Mouse (Mus musculus): ENCODE data around the gene Atxn7l2. TPM values are rescaled to one million over a fixed set of nuclear protein-coding genes. Genes with fewer than 3 reads are reported as not detected.
"Not testable (repeated sequence)": the region's sequence is repeated elsewhere in the genome, so short reads cannot be mapped to it uniquely, and the experiment has no call there.

Atxn7l2 gene
- polyA plus RNA-seq (2016; fragmentation: Nextera tagmentation; extraction: Ambion mirVana), result 8.9 and 9.1 TPM in 2 replicates

DNA sequence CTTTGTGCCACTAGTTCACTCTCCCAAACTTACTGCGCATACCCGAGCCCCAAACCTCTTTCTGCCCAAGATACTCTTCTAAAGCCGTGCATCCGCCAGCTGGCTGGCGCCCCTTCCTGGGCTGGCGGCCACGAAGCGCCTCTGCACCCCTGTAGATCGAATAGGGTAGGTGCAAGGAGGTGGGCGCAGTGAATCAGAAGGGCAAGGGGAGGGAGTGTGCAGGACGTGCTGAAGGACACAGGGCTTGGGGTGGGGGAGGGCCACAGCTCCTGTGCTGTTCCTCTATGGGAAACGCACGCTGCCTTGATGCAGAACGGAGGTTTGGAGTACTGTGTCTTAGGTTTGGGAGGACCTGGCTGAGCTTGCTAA is at the start of gene Atxn7l2:
Gene Atxn7l2, minus strand, starts transcription at position 164 of the 369 bp plus-strand sequence.
- Histone ChIP-seq H3K27ac (ENCODE audit: poor library complexity, severe bottlenecking) (peak within 1 kb of the TSS; percentile 90), H3K36me3 (peaks cover 17% of the 10 kb centered on the region), H3K9ac (peak within 1 kb of the TSS; percentile 90), H3K4me2 (peak within 1 kb of the TSS; percentile 91), H3K27me3 (replicated peaks) (peaks cover 17% of the 10 kb centered on the region; the same call in 1 of the 2 replicates), H3K4me3 (peak within 1 kb of the TSS; percentile 72), H3K4me1 (replicated peaks) (peaks cover 13% of the 10 kb centered on the region), H3K9me3 (replicated peaks) (no peaks in the 10 kb centered on the region)
- WGBS, result 1% methylated on average over 14 of the region's 14 CpGs
- ATAC-seq (ENCODE audit: insufficient number of reproducible peaks, low FRiP score), result peak; percentile 76

DNA sequence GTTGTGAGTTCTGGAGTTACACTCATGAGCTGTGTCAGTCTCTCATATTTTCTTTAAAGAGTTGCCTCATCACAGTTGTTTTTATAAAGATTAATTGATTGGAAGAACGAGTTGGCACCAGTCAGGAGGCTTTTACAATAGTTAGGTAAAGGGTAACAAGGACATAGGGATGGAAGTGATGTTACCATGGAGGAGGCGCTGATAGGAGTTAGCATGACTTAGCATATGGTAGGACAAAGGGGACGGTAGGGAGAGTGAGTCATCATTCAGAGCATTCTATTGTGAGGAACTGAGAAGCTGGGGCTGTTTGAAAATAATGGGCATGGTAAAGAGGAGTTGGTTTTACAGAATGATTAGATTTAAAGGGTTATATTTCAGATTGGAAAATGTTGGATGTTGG is 48.6 kb upstream of the Atxn7l2 start:
- H3K4me2 ChIP-seq, result peak overlapping the region; percentile 48; the same call in 1 of the 2 replicates
- H3K27me3 ChIP-seq (replicated peaks), result no peaks in the 10 kb centered on the region
- WGBS, result 53% methylated on average over 3 of the region's 3 CpGs
- H3K4me1 ChIP-seq (replicated peaks), result peaks cover 15% of the 10 kb centered on the region
- no peak overlapping the region for H3K9ac ChIP-seq
- H3K9me3 ChIP-seq (replicated peaks), result no peaks in the 10 kb centered on the region
- H3K4me3 ChIP-seq, result no peak overlapping the region
- H3K27ac ChIP-seq (ENCODE audit: poor library complexity, severe bottlenecking), result no peak overlapping the region
- peak; percentile 70 for ATAC-seq (ENCODE audit: insufficient number of reproducible peaks, low FRiP score)
- peaks cover 15% of the 10 kb centered on the region for H3K36me3 ChIP-seq

DNA sequence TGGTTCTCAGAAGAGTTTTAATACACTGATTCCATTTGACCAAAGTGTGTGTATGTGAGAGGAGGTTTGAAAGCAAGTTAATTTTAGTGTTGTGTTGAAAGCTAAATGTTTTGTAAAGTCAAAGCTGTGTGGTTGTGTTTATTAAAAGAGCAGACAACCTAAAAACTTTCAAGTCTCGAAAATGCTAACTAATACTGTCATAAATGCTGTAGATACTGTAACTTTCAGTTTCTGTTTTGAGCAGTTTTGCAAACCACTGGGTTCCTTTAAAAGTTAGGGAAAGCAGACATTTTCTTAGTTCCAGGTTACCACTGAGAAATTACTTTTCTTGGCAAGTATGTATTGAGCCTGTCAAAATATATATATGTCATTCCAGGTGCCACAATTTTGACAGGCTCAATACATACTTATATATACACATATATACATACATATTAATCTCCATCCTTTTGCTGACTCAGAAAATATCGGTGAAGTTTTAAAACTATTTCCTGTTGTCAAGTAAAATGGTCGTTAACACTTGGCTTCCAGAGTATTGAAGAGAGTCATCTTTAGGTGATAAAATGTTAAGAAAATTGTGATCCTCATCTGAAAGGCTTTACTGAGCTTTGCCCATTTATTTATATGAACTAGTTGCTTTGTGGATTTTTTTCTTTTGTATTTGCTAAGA is 47.2 kb upstream of the Atxn7l2 start:
- Histone ChIP-seq H3K4me3 (peak overlapping the region; percentile 90), H3K27ac (ENCODE audit: poor library complexity, severe bottlenecking) (no peak overlapping the region), H3K36me3 (peaks cover 10% of the 10 kb centered on the region), H3K9me3 (replicated peaks) (no peaks in the 10 kb centered on the region), H3K4me2 (peak overlapping the region; percentile 79), H3K9ac (peak overlapping the region; percentile 92), H3K4me1 (replicated peaks) (peaks cover 15% of the 10 kb centered on the region), H3K27me3 (replicated peaks) (no peaks in the 10 kb centered on the region)
- 64% methylated on average over 3 of the region's 3 CpGs for WGBS
- ATAC-seq (ENCODE audit: insufficient number of reproducible peaks, low FRiP score), result no peak

DNA sequence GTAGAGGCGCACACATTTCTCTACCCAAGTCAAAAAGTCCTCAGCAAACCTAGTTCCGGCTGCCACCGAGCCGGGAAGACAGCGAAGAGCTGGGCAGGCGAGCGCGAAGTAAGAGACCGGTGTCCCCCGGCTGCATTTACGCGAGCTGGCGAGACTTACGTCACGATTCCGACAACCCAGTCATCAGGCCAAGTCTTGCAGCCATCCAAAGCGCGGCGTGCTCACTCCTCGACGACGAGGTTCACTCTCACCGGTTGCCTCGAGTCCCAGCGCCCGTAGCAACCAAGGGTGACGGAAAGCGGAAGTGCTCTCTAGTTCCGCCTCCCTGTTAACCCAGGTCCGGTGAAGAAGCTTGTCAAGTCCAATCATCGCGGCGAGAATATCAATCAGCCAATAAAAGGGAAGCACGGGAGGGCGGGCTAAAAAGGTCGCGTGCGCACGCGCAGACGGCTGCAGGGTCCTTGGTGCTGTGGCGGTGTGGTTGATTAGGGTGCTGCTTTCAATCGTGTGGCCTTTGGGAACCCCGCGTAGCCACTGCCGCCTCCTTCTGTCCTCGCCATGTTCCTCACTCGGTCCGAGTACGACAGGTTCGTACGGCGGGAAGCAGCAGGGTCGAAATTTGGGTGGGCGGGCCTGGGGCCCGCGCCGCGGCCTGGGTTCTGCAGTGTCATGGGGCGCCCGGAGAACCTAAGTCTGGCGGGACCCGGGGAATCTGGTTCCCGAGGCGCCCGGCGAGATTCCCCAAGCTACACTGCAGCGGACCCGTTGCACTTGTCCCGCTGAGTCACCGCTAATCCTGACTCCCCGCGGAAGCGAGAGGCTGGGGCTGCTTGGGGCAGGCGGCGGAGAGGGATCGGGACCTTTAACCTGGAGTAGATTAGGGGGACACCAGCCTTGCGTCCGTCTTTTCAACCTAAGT is 46.2 kb upstream of the Atxn7l2 start, which contains the start of gene Psma5:
Gene Psma5, plus strand, starts transcription at position 208 of the 919 bp plus-strand sequence.
- Histone ChIP-seq H3K36me3 (peaks cover 3% of the 10 kb centered on the region), H3K27me3 (replicated peaks) (no peaks in the 10 kb centered on the region), H3K4me3 (peak within 1 kb of the TSS; percentile 90), H3K4me2 (peak within 1 kb of the TSS; percentile 79), H3K4me1 (replicated peaks) (peaks cover 15% of the 10 kb centered on the region), H3K9ac (peak within 1 kb of the TSS; percentile 92), H3K27ac (ENCODE audit: poor library complexity, severe bottlenecking) (peak within 1 kb of the TSS; percentile 70), H3K9me3 (replicated peaks) (no peaks in the 10 kb centered on the region)
- ATAC-seq (ENCODE audit: insufficient number of reproducible peaks, low FRiP score), result peak; percentile 96
- under 1% methylated on average over 79 of the region's 79 CpGs for WGBS

DNA sequence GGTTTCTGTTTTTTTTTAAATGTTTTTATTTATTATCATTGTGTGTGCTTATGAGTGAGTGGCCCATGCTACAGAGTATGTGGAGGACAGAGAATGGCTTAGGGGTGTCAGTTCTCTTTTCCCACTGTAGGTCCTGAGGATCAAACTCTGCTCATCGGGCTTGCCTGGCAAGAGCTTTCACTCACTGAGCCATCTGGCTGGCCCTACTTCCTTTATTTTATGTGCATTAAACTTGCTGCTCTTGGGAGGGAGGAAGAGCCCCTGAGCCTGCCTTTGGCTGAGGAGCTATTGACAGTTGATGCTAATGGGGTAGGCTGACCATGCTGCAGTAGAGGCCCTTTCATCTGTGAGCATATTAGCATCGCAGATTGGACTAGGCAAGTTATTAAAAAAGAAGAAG is 36.1 kb upstream of the Atxn7l2 start:
- Histone ChIP-seq H3K27me3 (replicated peaks) (no peaks in the 10 kb centered on the region), H3K4me3 (no peak overlapping the region), H3K27ac (ENCODE audit: poor library complexity, severe bottlenecking) (no peak overlapping the region), H3K36me3 (no peaks in the 10 kb centered on the region), H3K4me1 (replicated peaks) (no peaks in the 10 kb centered on the region), H3K4me2 (no peak overlapping the region), H3K9me3 (replicated peaks) (no peaks in the 10 kb centered on the region), H3K9ac (no peak overlapping the region)
- WGBS, result 81% methylated on average over 2 of the region's 2 CpGs
- ATAC-seq (ENCODE audit: insufficient number of reproducible peaks, low FRiP score), result no peak

DNA sequence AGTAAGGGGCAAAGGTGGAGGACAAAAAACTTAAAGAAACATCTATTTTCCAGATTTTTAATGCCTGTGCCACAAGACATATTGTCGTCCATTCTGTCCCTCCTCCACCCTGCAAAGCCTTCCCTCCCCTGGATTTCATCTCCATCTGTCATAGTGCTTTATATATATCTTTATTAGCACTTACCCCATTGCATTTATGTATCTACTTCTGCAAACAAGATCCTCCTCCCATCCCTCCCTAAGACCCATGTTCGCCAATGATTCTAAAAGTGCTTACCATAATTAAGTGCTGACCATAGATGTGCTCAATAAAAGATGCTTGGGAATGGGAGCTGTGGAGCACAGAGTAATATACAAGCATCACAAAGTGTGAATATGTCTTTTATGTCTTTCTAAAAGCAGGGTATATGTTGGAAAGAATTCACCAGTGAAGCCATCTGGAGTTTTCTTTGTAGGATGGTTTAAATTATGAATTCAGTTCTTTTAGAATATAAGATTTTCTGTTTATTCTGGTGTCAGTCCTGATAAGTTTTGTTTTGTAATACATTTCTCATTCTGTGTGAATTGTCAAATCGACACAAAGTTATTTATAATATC is 30.6 kb upstream of the Atxn7l2 start:
- 82% methylated on average over 3 of the region's 3 CpGs for WGBS
- no peak for ATAC-seq (ENCODE audit: insufficient number of reproducible peaks, low FRiP score)
- H3K4me3 ChIP-seq, result no peak overlapping the region

DNA sequence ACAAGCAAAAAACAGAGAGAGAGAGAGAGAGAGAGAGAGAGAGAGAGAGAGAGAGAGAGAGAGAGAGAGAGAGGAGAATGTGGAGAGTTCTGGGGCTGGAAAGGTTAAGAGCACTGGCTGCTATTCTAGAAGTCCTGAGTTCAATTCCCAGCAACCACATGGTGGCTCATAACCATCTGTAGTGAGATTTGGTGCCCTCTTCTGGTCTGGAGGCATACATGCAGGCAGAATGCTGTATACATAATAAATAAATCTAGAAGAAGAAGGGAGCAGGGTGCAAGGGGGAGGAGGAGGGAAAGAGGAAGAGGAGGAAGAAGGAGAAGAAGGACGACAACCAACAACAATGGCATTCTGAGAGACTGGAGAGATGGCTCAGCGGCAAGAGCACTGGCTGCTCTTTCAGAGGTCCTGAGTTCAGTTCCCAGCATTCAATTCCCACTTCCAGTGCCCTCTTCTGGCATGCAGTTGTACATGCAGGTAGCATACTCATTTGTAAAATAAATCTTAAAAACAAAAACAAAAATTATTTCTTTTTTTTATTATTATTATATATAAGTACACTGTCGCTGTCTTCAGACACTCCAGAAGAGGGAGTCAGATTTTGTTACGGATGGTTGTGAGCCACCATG is 26.9 kb upstream of the Atxn7l2 start:
- ATAC-seq (ENCODE audit: insufficient number of reproducible peaks, low FRiP score); H3K27ac ChIP-seq (ENCODE audit: poor library complexity, severe bottlenecking); H3K4me1 ChIP-seq (replicated peaks); H3K4me2 ChIP-seq; H3K9me3 ChIP-seq (replicated peaks); H3K36me3 ChIP-seq; H3K4me3 ChIP-seq; H3K27me3 ChIP-seq (replicated peaks); H3K9ac ChIP-seq: not testable (repeated sequence)
- WGBS, result 76% methylated on average over 4 of the region's 4 CpGs

More for the DNA sequence above, 30.6 kb upstream of the Atxn7l2 start:
- Histone ChIP-seq H3K4me1 (replicated peaks) (no peaks in the 10 kb centered on the region), H3K36me3 (no peaks in the 10 kb centered on the region), H3K9me3 (replicated peaks) (0 out of 2 replicates have a peak, but pooled peaks cover 4% of the 10 kb centered on the region), H3K27me3 (replicated peaks) (no peaks in the 10 kb centered on the region), H3K9ac (no peak overlapping the region), H3K27ac (ENCODE audit: poor library complexity, severe bottlenecking) (no peak overlapping the region), H3K4me2 (no peak overlapping the region)

DNA sequence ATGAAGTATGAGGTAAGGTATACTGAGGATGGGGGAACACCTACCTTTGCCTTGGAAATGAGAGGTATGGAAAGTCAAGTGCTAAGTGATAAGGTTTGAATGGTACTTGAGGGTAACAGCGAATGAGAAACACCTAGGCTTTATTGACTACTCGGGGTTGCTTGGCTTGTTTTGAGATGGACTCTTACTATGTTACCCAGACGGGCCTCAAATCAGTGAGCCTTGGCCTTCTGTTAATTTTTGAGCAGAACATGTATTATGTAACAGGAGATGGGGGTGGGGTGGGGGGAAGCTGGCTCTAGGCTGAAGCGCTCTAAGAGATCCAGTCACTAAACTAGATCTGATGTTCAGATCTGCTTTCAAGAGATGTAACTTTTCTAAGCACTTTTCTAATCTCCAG is 20.9 kb upstream of the Atxn7l2 start:
- Histone ChIP-seq H3K27ac (ENCODE audit: poor library complexity, severe bottlenecking) (no peak overlapping the region), H3K27me3 (replicated peaks) (peaks cover 21% of the 10 kb centered on the region), H3K36me3 (no peaks in the 10 kb centered on the region), H3K4me1 (replicated peaks) (peaks cover 8% of the 10 kb centered on the region), H3K9ac (no peak overlapping the region), H3K4me3 (no peak overlapping the region), H3K9me3 (replicated peaks) (0 out of 2 replicates have a peak, but pooled peaks cover 2% of the 10 kb centered on the region), H3K4me2 (no peak overlapping the region)
- ATAC-seq (ENCODE audit: insufficient number of reproducible peaks, low FRiP score), result no peak
- 69% methylated on average over 4 of the region's 4 CpGs for WGBS

DNA sequence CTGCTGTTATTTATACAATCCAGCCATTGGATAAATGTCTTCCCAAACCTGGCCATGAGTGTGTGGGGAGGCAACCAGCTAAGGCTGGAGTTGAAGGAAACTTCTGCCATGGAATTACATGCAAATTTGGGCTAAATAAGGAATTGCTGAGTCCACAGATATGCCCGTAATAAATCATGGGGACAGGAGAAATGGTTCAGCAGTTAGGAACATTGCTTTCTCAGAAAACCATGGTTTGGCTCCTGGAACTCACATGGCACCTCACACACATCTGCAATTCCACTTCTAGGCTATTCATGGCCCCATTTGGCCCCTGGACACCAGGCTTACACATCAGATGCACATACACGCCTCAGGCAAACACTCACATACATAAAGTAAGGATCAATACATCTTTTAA is 16.8 kb upstream of the Atxn7l2 start:
- ATAC-seq (ENCODE audit: insufficient number of reproducible peaks, low FRiP score), result no peak
- Histone ChIP-seq H3K9ac (no peak overlapping the region), H3K4me2 (peak overlapping the region; percentile 92), H3K4me1 (replicated peaks) (peaks cover 16% of the 10 kb centered on the region), H3K27me3 (replicated peaks) (peaks cover 57% of the 10 kb centered on the region), H3K9me3 (replicated peaks) (no peaks in the 10 kb centered on the region), H3K27ac (ENCODE audit: poor library complexity, severe bottlenecking) (no peak overlapping the region), H3K4me3 (no peak overlapping the region), H3K36me3 (no peaks in the 10 kb centered on the region)
- 71% methylated on average over 2 of the region's 2 CpGs for WGBS

DNA sequence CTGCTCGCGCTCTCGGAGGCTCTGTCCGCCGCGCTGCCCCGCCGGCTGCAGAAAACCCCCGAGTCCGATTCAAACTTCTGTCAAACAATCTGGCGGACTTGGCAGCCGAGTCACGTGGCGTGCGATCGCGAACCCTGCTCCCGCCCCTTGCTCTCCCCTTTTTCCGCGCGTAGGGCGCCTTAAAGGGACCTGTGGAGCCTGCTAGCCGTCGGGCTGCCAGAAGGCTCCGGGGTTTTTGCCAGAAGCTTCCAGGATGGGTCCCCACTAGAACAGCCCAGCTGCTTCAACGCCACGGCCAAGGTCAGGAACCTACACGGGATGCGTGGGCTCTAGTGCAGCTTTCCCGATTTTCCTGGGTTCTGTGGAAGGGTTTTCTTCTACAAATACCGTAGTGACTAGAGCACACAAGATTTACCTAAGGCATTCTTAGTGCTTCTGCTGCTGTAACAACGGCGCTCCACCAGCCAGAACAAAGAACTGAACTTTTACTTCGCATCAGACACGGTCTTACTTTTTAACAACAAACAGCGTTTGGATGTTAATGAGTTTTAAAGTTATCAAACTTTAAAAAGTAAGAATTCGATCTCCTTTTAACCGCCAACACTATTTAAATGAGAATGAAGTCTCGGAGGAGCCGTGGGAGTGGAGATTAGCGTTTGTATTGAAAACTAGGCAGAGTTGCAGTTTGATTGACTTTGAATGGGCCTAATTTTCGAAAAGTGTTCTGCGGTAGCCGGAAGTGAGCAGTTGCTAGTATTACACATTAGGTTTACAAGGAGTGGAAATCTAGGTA is 16.0 kb upstream of the Atxn7l2 start, which contains the start of gene Sypl2:
Gene Sypl2, minus strand, starts transcription at position 91 of the 793 bp plus-strand sequence.
- Histone ChIP-seq H3K4me2 (peak within 1 kb of the TSS; percentile 92), H3K9me3 (replicated peaks) (no peaks in the 10 kb centered on the region), H3K27me3 (replicated peaks) (peaks cover 64% of the 10 kb centered on the region), H3K9ac (peak within 1 kb of the TSS; percentile 63), H3K4me1 (replicated peaks) (peaks cover 10% of the 10 kb centered on the region; the same call in 1 of the 2 replicates), H3K27ac (ENCODE audit: poor library complexity, severe bottlenecking) (no peak within 1 kb of the TSS), H3K36me3 (no peaks in the 10 kb centered on the region), H3K4me3 (peak within 1 kb of the TSS; percentile 57)
- ATAC-seq (ENCODE audit: insufficient number of reproducible peaks, low FRiP score), result no peak
- WGBS, result 6% methylated on average over 44 of the region's 44 CpGs

All from heart, embryonic 12.5 days (tissue).